18 mouse cellular contexts compared by ENCODE assay signal in genomic region chr11:28851645-28852044, GRCm38 (mm10). TPM values are rescaled to one million over a fixed set of nuclear protein-coding genes. Genes with fewer than 3 reads are reported as not detected.
"Had no signal": no experiment of that assay in that cellular context is flagged by ENCODE, and none has a peak within 500 bp of the region (broad histone marks: within the 10 kb centered on the region; RNA-seq: fewer than 3 reads in every experiment).

No protein-coding gene starts in this region.

- H3K27ac ChIP-seq: midbrain, embryonic 10.5 days; midbrain, embryonic 13.5 days; midbrain, embryonic 15.5 days; neural tube, embryonic 12.5 days; stomach, embryonic 15.5 days; stomach, postnatal 0 days had no signal

- H3K4me3 ChIP-seq: midbrain, embryonic 10.5 days; midbrain, embryonic 13.5 days; midbrain, embryonic 15.5 days; neural tube, embryonic 12.5 days; stomach, embryonic 15.5 days had no signal

- H3K4me1 ChIP-seq: stomach, embryonic 15.5 days had no signal

- DNase-seq: lung, embryonic 14.5 days; lung, postnatal 10 days; lung, postnatal 4 days; retina, postnatal 1 day; right cerebral cortex, adult 18-20 months; thymus, adult 18-20 months; thymus, postnatal 14 days; thymus, postnatal 36 days had no signal

- ATAC-seq: midbrain, embryonic 13.5 days; midbrain, embryonic 15.5 days had no signal

RNA-seq across cellular contexts. Expression of gene Efemp1, which starts 1.4 kb away (rescaled TPM):
- total RNA-seq: megakaryocyte, adult 5-6 weeks; megakaryocyte-erythroid progenitor cell, adult 5-6 weeks; monocyte, adult 5-6 weeks; neutrophil, adult 5-6 weeks had no signal
